In genomic region chr5:115506454-115507201, GRCm38 (mm10) we compare ENCODE assay signal across 8 mouse cellular contexts. TPM values are rescaled to one million over a fixed set of nuclear protein-coding genes. Genes with fewer than 3 reads are reported as not detected.
DNase-seq lines count a peak whose midpoint lies in the region; ATAC-seq lines count a peak whose summit lies in the region.

Pxn (plus strand) TSS chr5:115506676.

- H3K9ac ChIP-seq in hindbrain, embryonic 15.5 days: peak within 1 kb of the TSS; percentile 93

- no peaks in the 10 kb centered on the region for H3K27me3 ChIP-seq in hindbrain, embryonic 15.5 days

- H3K4me2 ChIP-seq in hindbrain, embryonic 15.5 days: peak within 1 kb of the TSS; percentile 72

- peak within 1 kb of the TSS; percentile 49; the same call in 1 of the 2 replicates for H3K27ac ChIP-seq in hindbrain, embryonic 15.5 days (replicated peaks)

- peak within 1 kb of the TSS; percentile 94 for H3K4me3 ChIP-seq in hindbrain, embryonic 15.5 days

- H3K4me1 ChIP-seq in hindbrain, embryonic 15.5 days (replicated peaks): peaks cover 37% of the 10 kb centered on the region

- 0% methylated on average over 40 of the region's 74 CpGs for WGBS in hindbrain, embryonic 15.5 days

- H3K36me3 ChIP-seq in hindbrain, embryonic 15.5 days: no peaks in the 10 kb centered on the region

- DNase-seq in T-cell, adult 2 months (ENCODE audit: low spot score): peak; percentile 94
- peak; percentile 95 for DNase-seq in cerebellum, postnatal 36 days
- peak; percentile 93 for DNase-seq in gastrocnemius, adult 18-20 months (ENCODE audit: low spot score)
- DNase-seq in layer of hippocampus, postnatal 36 days: peak; percentile 87 to 88
- peak; percentile 92 for DNase-seq in lung, postnatal 25 days (ENCODE audit: low spot score)
- DNase-seq in retina, adult 2 months (ENCODE audit: low read depth, low spot score): peak; percentile 94
- peak; percentile 93 to 95 for DNase-seq in thymus, postnatal 36 days

- no peaks in the 10 kb centered on the region for H3K9me3 ChIP-seq in hindbrain, embryonic 15.5 days

- peak; percentile 79 for ATAC-seq in hindbrain, embryonic 15.5 days (ENCODE audit: low FRiP score, low read depth)

RNA-seq across cellular contexts. Expression of gene Pxn, which starts in this region (rescaled TPM):
- total RNA-seq in gastrocnemius, adult 18-20 months (2021): 10 to 100 TPM; 87.2 to 94.2 TPM
- 22.0 and 24.3 TPM in 2 replicates for polyA plus RNA-seq in hindbrain, embryonic 15.5 days (2015; fragmentation: Nextera tagmentation; extraction: Ambion mirVana)
- 10 to 100 TPM; 39.8 to 46.1 TPM for total RNA-seq in layer of hippocampus, postnatal 36 days (2021)

Comparison
In these comparisons a context has a peak if more than half of its experiments do, and no peak if none do; other contexts are left out.
1. Peak in every context shown above with its lines: DNase-seq, ATAC-seq, H3K4me3 ChIP-seq and H3K27ac ChIP-seq.